Mouse (Mus musculus): ENCODE data around the gene Gm42669.

The Gm42669 gene

GRCm38 (mm10) chr5:107521386-107521785 is 14.0 kb downstream of the Gm42669 start:
- in situ Hi-C loops (cut with MboI, MseI) = no loop called here

- in situ Hi-C loops (cut with MboI, MseI) = no loop called here
Observed at GRCm38 (mm10) chr5:107521897-107522296, 14.5 kb downstream of the Gm42669 start.

- in situ Hi-C loops (cut with MboI, MseI) = no loop called here
Observed at GRCm38 (mm10) chr5:107524281-107524680, 16.9 kb downstream of the Gm42669 start.

- in situ Hi-C loops (cut with MboI, MseI) = no loop called here
Observed at GRCm38 (mm10) chr5:107528856-107529255, 21.4 kb downstream of the Gm42669 start.

- in situ Hi-C loops (cut with MboI, MseI) = no loop called here
Observed at GRCm38 (mm10) chr5:107533590-107533989, 26.2 kb downstream of the Gm42669 start.

- in situ Hi-C loops (cut with MboI, MseI) = no loop called here
Observed at GRCm38 (mm10) chr5:107534581-107534980, 27.2 kb downstream of the Gm42669 start, which contains the start of gene 1700028K03Rik. Gene 1700028K03Rik, plus strand, starts transcription at chr5:107534709.

- in situ Hi-C loops (cut with MboI, MseI) = no loop called here
Observed at GRCm38 (mm10) chr5:107541696-107542095, 34.3 kb downstream of the Gm42669 start.

- in situ Hi-C loops (cut with MboI, MseI) = no loop called here
Observed at GRCm38 (mm10) chr5:107545927-107546326, 38.5 kb downstream of the Gm42669 start.

GRCm38 (mm10) chr5:107547955-107548354 is 40.5 kb downstream of the Gm42669 start:
- in situ Hi-C loops (cut with MboI, MseI) = no loop called here

- in situ Hi-C loops (cut with MboI, MseI) = no loop called here
Observed at GRCm38 (mm10) chr5:107548444-107548843, 41.0 kb downstream of the Gm42669 start.

- in situ Hi-C loops (cut with MboI, MseI) = no loop called here
Observed at GRCm38 (mm10) chr5:107554336-107554735, 46.9 kb downstream of the Gm42669 start.

GRCm38 (mm10) chr5:107556969-107557368 is 49.5 kb downstream of the Gm42669 start:
- in situ Hi-C loops (cut with MboI, MseI) = no loop called here

GRCm38 (mm10) chr5:107569148-107569547 is 61.7 kb downstream of the Gm42669 start:
- in situ Hi-C loops (cut with MboI, MseI) = no loop called here

- in situ Hi-C loops (cut with MboI, MseI) = no loop called here
Observed at GRCm38 (mm10) chr5:107597301-107598077, 90.1 kb downstream of the Gm42669 start, which contains the start of the genes Rpap2 and Glmn. Gene Rpap2, plus strand, starts transcription at chr5:107597373. Gene Glmn, minus strand, starts transcription at chr5:107597888.

- in situ Hi-C loops (cut with MboI, MseI) = no loop called here
Observed at GRCm38 (mm10) chr5:107598380-107598779, 91.0 kb downstream of the Gm42669 start.

- in situ Hi-C loops (cut with MboI, MseI) = loop anchor here (10.0 kb wide), 1 partner anchor 184 kb away; no protein-coding TSS in a partner anchor
Observed at GRCm38 (mm10) chr5:107611224-107611623, 103.8 kb downstream of the Gm42669 start.

GRCm38 (mm10) chr5:107617986-107618385 is 110.6 kb downstream of the Gm42669 start:
- in situ Hi-C loops (cut with MboI, MseI) = loop anchor here (5.0 to 10.0 kb wide), 2 partner anchors 84 to 177 kb away; no protein-coding TSS in a partner anchor

- in situ Hi-C loops (cut with MboI, MseI) = no loop called here
Observed at GRCm38 (mm10) chr5:107621327-107621726, 113.9 kb downstream of the Gm42669 start.
